Mouse (Mus musculus) retina, adult 2 months (tissue): Measurements from ENCODE around the gene Il2rb.

Experiments used
- DNase-seq: peaks from one replicate; pipeline ENCODE4 v3.0.0-alpha.2; 2012; ENCODE audit warnings: low read depth, low spot score

Gene Il2rb

DNA sequence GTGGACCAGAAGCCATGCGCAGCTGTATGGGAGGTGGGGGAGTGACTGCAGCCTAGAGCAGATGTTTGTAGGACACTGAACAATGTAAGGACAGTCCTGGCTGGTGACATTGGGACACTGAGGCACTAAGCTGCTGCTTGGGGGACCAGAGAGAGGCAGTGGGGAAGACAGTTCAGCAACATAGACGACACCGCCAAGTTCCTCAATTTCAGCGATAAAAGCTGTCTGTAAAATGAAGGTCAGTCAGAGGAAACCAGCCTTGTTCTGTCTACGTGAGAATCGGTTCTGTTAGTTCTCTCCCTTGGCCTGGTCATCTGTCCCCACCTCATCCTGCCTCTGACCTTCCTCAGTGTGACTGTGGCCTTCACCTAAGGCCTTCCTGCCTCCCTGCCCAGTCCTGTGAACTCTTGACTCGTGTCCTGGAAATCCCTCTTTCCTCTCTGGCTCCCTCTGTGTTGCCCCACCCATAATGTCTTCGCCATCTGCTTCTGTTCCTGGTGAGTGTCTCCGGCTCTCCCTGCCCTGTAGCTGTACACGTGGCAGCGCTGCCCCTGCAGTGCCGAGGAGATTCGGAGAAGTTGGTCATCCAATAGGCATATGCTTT, 25.1 kb upstream of the Il2rb start:
- no peak for DNase-seq

- no peak for DNase-seq
Measured at GRCm38 (mm10) chr15:78518221-78518620, 23.1 kb upstream of the Il2rb start.

DNA sequence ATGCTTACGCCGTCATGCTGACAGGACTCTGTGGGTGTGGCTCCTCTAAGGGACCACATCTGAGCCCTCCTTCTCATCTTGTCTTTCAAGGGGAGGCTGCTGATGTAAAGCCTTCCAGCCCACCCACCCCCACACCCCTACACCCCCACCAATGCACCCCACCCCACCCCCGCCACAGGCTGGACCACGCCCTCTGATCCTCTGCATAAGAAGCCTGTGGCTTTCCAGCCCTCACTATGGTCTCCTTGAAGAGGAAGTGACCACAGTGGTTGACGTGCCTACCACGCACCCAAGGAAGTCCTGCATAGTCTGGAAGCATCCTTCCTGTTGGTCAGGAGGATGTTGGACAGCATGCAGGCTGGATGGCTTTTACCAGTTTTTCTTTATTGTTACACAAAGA, 20.7 kb upstream of the Il2rb start:
- DNase-seq = no peak

DNA sequence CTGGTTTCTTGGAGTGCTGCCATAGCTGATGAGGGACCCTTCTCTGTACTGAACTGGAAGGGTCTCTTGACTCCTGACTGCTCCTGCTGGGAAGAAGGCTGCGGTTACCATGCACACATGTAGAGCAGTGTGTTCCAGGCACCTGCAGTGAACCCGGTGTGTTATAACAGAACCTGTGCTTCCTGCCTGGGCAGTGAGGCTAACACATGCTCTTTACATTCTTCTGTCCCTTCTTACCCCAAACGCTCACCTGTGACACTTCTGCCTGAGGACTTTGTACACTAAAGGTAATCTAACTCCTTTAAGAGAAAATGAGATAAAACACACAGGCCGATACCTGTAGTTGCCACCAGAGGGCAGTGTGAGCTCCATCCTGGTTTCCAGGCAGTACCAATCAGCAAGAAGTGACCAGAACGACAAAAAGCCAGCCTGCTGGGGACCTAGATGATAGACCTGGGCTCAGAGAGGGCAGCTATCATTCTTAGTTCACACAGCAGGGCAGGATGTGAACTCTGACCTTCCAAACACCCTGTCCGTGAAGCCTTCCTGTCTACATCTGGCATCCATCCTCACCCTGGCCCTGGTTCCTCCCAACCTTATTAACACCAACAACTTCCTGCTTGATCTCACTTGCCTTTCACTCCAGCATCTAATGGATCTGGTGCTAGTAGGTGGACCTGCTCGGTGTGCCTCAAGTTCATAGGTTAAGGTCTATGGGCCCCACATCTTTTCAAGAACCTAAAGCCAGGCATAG, 19.5 kb upstream of the Il2rb start:
- peak; percentile 49 for DNase-seq

DNA sequence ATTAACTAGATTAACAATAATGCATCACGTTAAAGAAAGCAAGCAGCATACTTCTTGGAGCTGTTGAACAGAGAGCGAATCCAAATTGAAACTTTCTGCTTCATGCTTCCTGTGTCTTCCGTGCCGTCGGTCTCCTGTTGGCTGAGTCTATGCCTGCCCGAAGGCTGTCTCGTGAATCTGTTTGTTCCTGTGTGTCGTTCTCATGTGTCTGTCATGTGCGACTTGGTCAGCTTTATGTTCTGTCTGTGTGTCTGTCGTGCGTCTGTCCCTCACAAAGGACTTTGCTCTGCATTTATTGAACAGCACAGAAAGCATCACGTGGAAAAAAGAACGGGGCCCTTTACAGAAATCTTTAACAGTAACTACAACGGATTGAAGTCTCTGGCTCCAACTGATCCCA, 17.9 kb upstream of the Il2rb start:
- no peak for DNase-seq

DNA sequence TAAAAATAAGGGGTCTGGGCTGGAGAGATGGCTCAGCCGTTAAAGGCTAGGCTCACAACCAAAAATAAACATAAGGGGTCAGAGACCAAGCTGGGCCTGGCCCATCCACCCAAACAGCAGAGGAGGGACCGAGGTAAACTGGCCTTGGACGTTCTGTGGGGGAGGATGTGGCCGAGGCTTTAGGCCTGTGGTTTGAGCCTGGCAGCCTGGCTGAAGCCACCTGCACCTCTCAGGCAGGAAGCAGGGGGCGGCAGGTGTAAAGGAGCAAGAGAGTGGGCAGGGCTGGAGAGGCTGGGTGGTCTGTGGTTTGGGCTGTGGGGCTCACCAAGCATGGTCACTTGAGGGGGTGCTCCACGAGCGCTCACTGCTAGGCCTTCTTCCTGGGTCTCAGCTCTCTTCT, 16.9 kb upstream of the Il2rb start:
- DNase-seq = no peak

DNA sequence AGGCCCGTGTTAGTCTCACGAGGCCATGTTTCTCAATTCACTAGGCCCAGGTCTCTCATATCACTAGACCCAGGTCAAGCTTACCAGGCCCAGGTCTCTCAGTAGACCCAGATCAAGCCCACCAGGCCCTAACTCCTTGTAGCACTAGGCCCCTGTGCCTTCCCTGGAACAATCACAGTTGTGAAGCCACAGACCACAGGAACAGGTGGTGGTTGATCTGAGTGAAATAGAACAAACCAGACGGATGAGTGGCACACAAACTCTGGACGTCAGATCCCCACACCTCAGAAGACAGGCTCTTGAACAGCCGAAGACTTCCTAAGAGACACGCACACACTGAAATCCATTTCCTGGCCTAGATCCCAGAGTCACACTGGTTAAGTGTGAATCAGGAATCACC, 15.7 kb upstream of the Il2rb start:
- no peak for DNase-seq

- no peak for DNase-seq
Measured at GRCm38 (mm10) chr15:78510121-78510576, 15.1 kb upstream of the Il2rb start.

DNA sequence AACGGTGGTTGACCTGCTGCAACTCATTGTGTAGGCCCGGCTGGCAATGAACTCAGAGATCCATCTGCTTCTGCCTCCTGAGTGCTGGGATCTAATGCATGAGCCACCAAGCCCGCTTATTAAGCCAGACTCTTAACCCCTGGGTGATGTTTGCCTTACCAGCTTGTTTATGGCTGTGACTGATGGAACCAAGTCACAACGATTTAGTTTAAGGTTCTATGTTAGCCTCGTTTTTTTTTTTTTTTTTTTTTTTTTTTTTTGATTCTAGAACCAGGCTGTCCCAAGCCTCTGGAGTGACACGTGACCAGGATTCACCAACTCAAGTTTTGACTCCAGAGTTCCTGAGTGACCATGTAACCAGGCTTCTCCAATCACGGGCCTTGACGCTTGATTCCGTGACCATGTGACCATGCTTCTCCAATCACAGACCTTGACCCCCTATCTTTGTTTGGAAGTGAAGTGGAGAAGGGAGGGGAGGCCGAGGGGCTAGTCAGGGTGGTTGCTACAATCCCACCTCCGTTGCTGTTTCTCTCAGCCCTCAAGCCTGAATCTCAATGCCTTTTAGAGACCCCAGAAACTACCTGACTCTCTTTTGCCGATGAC, 14.3 kb upstream of the Il2rb start:
- no peak for DNase-seq

DNA sequence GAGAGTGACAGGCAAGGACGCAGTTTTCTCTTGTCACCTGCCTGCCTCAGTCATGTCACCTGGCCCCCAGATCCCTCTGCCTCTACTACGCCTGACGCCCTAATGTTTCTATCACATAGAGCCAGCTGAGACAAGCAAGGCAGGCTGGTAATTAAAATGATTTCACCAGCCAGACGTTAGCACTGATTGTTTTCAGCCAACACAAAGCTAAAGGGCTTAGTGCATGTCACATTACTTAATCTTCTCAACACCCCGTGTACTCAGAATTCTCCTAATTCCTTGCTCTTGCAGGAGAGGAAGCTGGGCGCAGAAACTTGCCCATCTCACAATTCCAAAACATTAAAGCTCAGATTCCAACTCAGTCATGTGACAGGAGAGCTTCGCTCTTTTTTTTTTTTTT, 13.4 kb upstream of the Il2rb start:
- no peak for DNase-seq

DNA sequence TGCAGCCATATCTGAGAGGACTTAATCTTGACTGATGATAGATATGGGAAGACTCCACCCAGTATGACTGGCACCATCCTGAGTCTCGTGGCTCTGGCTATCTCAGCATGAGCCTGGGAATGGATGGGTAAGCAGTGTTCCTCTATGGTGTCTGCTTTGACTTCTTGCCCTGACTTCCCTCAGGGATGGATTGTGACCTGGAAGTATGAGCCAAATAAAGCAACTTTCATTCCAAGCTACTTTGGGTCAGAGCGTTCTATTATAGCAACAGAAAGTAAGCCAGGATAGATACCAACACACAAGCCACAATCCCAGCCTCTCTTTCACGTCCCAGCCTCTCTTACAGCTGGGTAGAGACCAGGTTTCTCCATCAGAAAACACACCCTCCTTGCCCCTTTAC, 10.5 kb upstream of the Il2rb start:
- no peak for DNase-seq

DNA sequence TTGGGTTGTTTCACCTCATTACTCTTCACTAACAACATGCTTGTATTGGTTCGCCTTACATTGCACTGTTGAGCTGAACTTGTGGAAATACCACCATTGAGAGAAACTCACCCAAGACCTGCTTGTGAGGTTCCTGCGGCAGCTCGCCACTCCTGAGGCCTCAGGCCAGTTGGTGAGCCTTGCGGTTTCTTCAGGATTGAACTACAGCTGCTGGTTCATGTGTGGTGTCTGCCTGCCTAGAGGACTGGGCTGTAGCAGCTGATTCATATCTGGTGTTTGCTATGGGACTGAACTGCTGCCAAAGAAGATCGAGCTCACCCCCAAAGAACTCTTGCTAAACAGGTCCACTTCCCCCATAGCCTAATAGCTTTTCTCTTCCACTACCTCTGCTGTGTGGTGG, 9.7 kb upstream of the Il2rb start:
- DNase-seq = no peak

DNA sequence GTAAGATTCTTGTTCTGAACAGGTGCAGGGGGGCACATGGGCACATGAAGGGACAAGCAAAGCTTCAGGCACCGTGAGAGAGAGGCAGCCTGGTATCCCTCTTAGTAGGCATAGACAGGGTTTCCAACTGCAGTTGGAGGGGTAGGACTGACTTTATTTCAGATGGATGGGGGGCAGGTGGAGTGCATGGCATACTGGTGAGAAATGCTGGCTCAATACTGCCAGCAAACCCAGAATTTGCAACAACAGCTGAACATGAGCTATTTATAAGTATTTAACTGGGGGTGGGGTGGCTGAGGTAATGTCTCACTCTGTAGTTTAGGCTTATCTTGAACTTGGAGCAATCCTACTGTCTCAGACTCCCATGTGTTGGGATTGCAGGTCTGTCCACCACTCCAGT, 8.9 kb upstream of the Il2rb start:
- no peak for DNase-seq

- no peak for DNase-seq
Measured at GRCm38 (mm10) chr15:78502437-78503132, 7.5 kb upstream of the Il2rb start.

DNA sequence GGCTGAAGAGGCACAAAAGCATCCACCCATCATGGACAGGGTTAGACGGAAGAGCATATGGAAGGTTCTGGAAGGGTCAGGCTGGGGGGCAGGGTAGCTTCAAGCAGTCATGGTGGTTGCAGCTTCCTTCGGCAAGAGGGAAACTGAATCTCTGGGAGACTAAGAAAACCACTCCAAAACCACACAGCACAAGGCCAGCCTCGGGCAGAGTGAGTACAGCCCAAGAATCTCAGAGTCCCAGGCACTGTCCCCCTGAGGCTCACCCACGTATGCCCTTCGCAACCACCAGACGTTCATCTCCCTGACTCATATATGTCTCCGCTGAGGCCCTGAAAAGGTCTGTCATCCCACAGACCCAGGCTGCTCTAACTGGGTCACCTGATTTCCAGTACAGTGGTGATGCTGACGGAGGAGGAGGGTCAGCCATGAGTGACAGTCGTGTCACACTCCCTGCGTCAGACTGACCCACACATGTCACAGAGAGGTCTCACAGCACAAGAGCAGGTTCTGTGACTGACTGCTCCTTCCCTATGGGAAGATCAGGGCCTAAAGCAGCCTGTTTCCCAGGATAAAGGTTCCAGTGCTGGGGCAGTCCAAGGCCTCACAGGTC, 1.6 kb downstream of the Il2rb start:
- no peak for DNase-seq

DNA sequence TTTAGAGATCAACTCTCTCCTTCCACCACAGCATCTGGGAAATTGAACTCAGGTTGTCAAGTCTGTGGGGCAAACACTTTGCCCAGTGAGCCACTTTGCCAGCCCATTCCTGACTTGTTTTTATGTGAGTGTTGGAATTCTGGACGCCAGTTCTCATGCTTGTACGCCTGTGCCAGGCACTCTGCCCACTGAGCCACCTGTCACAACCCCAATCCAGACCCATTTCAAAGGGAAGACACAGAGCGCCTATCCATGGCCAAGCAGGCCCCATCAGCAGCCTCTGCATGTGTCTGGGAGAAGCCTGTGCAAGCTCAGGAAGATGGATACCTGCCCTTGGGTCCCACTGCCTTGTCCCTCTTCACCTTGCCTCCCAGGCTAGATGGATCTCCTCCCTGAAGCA, 3.8 kb downstream of the Il2rb start:
- DNase-seq = no peak

DNA sequence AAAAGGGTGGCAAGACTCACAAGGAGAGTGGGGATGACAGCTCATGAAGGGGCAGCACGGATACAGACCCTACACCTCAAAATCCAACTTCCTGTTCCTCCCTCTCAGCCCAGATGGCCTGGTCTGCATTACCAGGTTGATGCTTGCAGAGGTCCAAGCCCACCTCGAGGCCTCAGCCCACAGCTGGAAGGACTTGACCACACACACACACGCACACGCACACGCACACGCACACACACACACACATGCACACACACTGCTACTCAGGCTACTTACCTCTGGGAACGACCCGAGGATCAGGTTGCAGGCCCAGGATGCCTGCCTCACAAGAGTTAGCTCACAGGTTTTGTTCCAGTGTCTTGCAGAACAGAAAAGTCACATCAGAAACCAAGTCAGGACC, 5.2 kb downstream of the Il2rb start:
- no peak for DNase-seq

DNA sequence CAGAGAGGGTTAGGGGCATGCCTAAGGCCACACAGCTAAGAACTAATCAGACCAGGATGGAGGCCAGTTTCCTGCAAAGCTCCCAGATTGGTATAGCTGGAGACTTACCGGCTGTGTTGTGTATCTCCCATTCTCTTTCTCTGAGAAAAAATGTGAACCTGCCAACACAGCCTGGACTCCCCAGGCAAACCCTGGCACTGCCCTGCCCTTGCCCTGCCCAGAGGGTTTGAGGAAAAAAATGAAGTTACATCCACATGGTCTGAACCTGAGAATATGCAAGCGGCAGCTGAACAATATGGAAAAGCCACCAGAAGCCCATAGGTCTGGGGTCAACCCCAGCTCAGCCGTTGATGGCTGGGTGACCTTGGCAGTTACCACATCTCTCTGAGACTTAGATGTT, 5.8 kb downstream of the Il2rb start:
- no peak for DNase-seq

- DNase-seq = no peak
Measured at GRCm38 (mm10) chr15:78487066-78487465, 8.0 kb downstream of the Il2rb start.

DNA sequence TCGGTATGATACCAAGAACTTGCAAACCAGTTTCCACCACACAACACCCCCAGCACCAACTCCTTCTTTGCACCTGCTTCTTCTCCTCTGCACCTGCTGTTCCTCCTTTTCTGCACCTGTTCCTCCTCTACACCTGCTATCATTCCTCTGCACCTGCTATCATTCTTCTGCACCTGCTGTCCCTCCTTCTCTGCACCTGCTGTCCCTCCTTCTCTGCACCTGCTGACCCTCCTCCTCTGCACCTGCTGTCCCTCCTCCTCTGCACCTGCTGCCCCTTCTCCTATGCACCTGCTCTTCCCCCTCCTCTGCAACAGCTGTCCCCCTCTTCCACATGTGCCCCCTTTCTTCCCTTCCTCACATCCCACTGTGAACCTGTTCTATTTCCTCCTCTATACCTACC, 8.5 kb downstream of the Il2rb start:
- DNase-seq = no peak

DNA sequence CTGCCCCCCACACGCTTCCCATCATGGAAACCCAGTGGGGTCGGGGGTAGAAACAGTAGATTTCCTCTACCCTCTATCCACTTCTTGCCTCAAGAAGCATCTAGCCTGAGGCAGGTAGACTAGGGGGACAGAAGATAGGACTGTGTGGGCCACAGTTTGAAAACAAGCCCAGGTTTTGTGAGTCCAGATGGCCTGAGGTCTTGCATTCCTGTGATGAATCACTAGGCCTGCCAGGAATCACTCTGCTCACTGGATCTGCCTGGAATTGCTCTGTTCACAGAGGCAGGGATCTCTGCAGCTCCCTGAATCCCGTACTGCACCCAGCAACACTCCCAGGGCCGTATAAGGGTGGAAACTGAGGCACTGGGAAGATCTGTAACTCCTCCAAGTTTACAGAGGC, 11.8 kb downstream of the Il2rb start:
- no peak for DNase-seq

GRCm38 (mm10) chr15:78482518-78482917, 12.6 kb downstream of the Il2rb start:
- no peak for DNase-seq
